Mouse (Mus musculus) MEL-GATA-1-ER (cell line): ENCODE data around the gene Bex6.

Experiments used
- DNase-seq: peaks from one replicate; pipeline ENCODE4 v3.0.0-alpha.2; 2012; ENCODE audit warnings: low read depth; ENCODE audit errors: extremely low read depth

Gene Bex6

GRCm38 (mm10) chr16:32179333-32179901, at the start of gene Bex6:
Bex6 (plus strand) TSS chr16:32179823.
- DNase-seq: no peak

GRCm38 (mm10) chr16:32130190-32130826, 49.3 kb upstream of the Bex6 start:
- DNase-seq: peak; percentile 90

- no peak for DNase-seq
Measured at GRCm38 (mm10) chr16:32133148-32133547, 46.5 kb upstream of the Bex6 start.

- no peak for DNase-seq
Measured at GRCm38 (mm10) chr16:32135842-32136357, 43.7 kb upstream of the Bex6 start.

GRCm38 (mm10) chr16:32138954-32139353, 40.7 kb upstream of the Bex6 start:
- DNase-seq: no peak

GRCm38 (mm10) chr16:32143766-32144165, 35.9 kb upstream of the Bex6 start:
- DNase-seq: no peak

GRCm38 (mm10) chr16:32144592-32144991, 35.0 kb upstream of the Bex6 start:
- DNase-seq: no peak

DNA sequence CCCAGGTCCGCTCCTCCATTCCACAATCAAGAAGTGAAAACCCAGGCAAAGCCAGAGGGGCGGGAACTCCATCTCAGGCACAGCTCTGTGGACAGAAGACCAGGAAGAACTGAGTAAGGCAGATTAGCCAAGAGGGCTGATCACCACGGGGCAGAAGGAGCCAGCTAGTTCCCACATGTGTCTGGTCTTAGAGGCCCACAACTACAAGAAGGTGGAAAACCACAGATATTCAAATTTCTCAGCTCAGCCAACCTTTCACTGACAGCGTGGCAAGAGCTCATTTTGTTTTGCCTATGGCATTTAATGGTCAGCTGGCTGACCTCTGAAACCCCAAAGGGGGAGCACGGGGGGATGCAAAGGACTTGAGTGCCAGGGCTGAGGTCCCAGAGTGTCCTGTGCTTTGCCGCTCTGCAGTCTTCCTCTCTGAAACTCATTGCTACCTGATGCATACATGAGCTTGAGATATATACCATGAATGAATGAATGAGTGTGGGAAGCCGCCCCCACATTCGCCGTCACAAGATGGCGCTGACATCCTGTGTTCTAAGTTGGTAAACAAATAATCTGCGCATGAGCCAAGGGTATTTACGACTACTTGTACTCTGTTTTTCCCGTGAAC, 31.9 kb upstream of the Bex6 start:
- no peak for DNase-seq

DNA sequence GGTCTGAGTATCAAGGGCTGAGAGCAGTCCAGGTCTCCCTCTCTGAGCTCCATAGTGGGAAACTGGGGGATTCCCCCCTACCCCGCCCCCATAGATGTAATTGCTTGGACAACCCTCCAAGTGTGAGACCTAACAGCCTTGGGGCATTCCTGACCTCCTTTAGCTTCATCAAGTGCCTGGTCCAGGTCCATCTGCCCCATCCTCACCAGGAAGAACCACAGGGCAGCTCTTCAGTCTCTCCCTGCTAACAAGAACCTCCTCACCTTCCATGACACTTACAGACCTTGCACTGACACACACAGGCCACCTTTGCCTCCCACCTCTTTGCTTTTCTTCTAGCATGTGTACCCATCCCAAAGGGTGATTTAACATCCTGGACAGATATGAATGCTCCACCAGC, 25.6 kb upstream of the Bex6 start:
- no peak for DNase-seq

DNA sequence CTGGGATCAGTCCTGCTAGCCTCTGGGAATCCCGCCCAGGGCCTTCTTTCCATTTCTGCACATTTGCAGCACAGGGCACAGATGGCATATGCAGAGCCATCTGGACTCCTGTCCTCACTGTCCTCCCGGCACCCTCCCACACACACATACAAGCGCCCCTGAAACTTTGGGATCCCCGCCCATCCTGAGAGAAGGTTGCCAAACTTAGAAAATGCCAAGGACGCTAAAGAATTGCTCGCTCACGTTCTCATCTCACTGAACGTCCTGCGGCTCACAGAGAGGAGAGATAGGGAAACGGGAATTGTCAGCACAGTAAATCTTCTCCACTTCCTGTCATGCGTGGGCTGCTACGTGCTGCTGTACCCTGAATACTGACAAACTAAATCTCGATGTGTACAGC, 25.2 kb upstream of the Bex6 start:
- DNase-seq: no peak

GRCm38 (mm10) chr16:32156719-32157118, 22.9 kb upstream of the Bex6 start:
- no peak for DNase-seq

DNA sequence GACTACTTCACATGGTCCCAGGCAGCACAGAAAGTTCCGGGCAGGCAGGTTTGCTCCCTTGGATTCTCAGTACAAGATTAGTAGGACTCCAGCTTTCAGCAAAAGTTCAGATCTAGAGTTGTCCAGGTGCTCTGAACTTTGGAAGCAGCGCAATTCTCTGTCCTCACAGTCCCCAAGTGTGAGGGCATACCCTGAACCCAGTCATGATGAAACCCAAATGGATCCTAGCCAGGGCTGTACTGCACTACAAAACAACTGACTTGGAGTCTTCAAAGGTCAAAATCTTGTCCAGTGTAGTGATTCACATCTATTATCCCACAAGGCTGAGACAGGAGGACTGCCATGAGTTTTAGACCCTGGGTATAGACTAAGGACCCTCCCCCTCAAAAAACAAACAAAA, 22.3 kb upstream of the Bex6 start:
- DNase-seq: no peak

DNA sequence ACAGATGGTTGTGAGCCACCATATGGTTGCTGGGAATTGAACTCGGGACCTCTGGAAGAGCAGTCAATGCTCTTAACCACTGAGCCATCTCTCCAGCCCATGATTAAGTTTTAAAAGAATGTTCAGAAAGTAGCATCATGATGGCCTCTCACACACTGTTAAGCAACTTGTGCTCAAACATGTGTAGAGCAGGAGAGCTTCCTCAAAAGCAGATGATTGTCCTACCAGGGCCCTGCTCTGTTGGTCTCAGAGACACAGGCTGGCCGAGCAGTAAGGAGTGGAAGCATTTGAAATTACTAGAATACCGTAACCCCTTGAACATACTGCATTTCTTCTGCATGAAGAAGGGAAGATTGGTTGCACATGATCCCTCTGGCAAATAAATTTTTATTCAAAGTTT, 20.7 kb upstream of the Bex6 start:
- DNase-seq: no peak

- DNase-seq: no peak
Measured at GRCm38 (mm10) chr16:32160742-32161323, 18.8 kb upstream of the Bex6 start.

DNA sequence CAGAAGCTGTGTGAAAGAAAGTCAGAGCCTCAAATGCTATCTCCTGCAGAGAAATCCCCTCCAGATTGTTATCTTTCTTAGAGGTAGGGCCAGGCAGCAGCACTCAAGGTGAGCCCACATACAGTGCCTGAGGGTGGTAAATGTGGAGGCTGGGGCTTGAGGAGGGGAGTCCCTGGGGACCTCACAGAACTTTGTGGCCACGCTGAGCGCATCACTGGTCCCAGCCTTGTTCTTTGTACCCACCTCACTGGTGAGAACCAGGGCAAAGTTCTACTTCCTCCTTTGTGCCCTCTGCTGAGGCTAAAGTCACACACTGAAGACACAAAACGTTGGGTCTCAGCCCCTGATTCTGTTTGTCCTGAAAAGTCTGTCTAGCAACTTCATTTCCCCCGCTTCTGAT, 16.2 kb upstream of the Bex6 start:
- DNase-seq: peak; percentile 43

- DNase-seq: no peak
Measured at GRCm38 (mm10) chr16:32163891-32164290, 15.7 kb upstream of the Bex6 start.

GRCm38 (mm10) chr16:32164396-32165027, 15.1 kb upstream of the Bex6 start:
- DNase-seq: no peak

DNA sequence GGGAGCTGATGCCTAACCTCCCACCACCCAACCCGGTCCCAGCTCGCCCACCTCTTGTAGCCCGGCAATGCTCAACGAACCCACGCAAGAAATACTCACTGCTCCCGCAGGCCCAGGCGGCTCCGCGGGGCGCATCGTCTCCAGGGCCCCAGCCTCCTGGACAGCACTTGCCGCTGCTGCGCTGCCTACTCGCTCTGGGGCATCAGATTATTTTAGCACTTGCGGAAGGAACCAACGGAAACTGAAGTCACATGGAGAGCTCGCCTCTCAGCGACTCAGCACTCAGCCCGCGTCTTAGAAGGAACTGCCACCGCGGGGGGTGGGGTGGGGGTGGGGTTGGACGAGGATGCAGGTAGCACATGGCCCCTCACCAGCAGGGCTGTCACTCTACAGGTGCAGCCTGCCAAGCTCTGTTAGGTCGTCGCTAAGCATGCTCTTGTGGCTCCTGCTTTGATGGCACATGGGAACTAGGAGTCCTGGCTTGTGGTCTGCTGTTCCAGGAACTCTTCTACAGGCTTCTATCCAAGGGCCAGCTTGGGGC, 14.3 kb upstream of the Bex6 start, which contains the start of gene Nrros:
Gene Nrros, minus strand, starts transcription at position 314 of the 541 bp plus-strand sequence.
- peak; percentile 93 for DNase-seq

DNA sequence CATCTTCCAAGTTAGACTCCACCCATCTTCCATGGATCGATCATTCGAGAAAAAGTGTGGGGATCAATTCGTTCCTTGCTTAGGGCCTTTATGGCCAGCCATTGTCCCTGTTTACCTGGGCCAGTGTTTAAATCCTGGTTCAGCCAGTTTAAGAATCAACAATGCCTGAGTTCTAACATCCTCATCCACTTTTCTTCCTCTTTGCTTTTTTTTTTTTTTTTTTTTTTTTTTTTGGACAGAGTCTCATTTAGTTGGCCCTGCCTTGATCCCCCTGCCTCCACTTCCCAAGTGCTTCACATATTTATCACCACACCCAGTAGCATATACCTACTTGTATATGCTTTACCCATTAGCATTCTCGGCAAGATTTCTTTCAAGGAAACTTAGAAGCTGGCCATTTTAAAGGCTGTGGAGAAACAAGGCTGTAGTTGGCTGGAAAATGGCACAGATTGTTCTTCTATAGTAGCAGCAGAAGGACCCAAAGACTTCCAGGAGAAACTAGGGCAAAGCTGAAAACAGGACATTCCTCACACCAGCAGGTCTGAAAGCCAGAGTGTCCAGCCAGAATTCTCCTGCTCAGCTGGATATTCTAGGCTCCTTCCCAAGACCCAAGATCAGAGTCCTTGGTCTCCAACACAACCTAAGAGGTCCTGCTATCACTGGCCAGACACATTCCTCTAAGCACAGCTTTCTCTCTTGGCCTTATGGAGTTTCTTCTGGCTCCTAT, 11.6 kb upstream of the Bex6 start:
- no peak for DNase-seq

DNA sequence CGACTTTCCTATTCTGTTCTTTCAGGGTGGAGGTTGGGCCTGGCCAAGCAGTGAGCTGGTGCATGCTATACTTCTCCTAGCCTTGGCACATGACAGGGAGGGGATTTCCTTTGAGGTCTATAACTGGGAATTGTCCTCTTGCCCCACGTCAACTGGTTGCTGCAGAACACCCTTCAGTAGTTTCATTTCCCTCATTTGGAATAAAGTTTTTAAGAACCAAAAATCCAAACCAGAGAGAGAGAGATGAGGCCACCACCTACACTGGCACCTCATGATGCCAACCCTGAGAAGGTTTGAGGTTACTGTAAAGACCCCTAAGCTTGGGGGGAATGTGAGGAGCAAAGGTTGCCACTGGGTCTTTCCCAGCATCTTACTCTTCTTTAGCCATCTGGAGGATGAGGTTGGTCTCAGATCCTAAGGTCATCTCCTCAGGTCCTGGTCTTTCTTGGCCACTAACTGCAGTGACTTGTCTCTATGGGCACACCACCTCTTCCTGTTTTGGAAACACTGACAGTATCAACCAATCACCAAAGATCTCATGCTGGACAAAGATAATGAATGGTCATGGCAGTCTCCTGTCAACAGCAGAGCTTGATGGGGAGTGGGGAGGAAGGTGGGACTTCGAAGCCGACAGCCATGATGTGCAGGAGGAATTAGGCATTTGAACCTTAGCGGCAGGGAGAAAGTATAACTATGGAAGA, 8.4 kb upstream of the Bex6 start:
- no peak for DNase-seq
